Mouse (Mus musculus): Measurements from ENCODE around the gene Eif4ebp2. TPM values are rescaled to one million over a fixed set of nuclear protein-coding genes. Genes with fewer than 3 reads are reported as not detected.
A peak's percentile ranks its signal among the peaks of the same experiment; 100 is the strongest.

Gene Eif4ebp2
- polyA plus RNA-seq, 1 experiment from 2014 or later = 46.9 TPM

GRCm38 (mm10) chr10:61451463-61451930 is 964 bp downstream of the Eif4ebp2 start:
- Histone ChIP-seq H3K27ac (replicated peaks; ENCODE audit: low read depth, low read length) (peak overlapping the region; percentile 82; the same call in 1 of the 2 replicates), H3K36me3 (ENCODE audit: control insufficient read depth, insufficient read depth, low read length) (peaks cover 12% of the 10 kb centered on the region), H3K4me2 (ENCODE audit: low read depth, low read length) (peak overlapping the region; percentile 71), H3K4me1 (ENCODE audit: control insufficient read depth, insufficient read depth, low read length) (peaks cover 12% of the 10 kb centered on the region; the same call in 1 of the 2 replicates), H3K9me3 (ENCODE audit: control insufficient read depth, low read length) (no peaks in the 10 kb centered on the region), H3K4me3 (ENCODE audit: low read depth, low read length) (peak overlapping the region; percentile 96), H3K9ac (ENCODE audit: low read depth, low read length) (peak overlapping the region; percentile 89), H3K27me3 (replicated peaks; ENCODE audit: control insufficient read depth, insufficient read depth, low read length) (no peaks in the 10 kb centered on the region)
- WGBS = 3% methylated on average over 8 of the region's 8 CpGs
- peak; percentile 47 for DNase-seq (ENCODE audit: low spot score)
- no peak for ATAC-seq (ENCODE audit: low read depth)

- no peak overlapping the region for H3K27ac ChIP-seq (replicated peaks; ENCODE audit: low read depth, low read length)
- no peak overlapping the region for H3K4me2 ChIP-seq (ENCODE audit: low read depth, low read length)
- H3K4me3 ChIP-seq (ENCODE audit: low read depth, low read length) = no peak overlapping the region
- no peaks in the 10 kb centered on the region for H3K9me3 ChIP-seq (ENCODE audit: control insufficient read depth, low read length)
- H3K27me3 ChIP-seq (replicated peaks; ENCODE audit: control insufficient read depth, insufficient read depth, low read length) = no peaks in the 10 kb centered on the region
- no peak for ATAC-seq (ENCODE audit: low read depth)
- 80% methylated on average over 3 of the region's 3 CpGs for WGBS
- H3K9ac ChIP-seq (ENCODE audit: low read depth, low read length) = no peak overlapping the region
- peaks cover 12% of the 10 kb centered on the region for H3K36me3 ChIP-seq (ENCODE audit: control insufficient read depth, insufficient read depth, low read length)
- no peak for DNase-seq (ENCODE audit: low spot score)
- H3K4me1 ChIP-seq (ENCODE audit: control insufficient read depth, insufficient read depth, low read length) = peaks cover 25% of the 10 kb centered on the region
Observed at GRCm38 (mm10) chr10:61448834-61449233, 3.6 kb downstream of the Eif4ebp2 start.

GRCm38 (mm10) chr10:61447581-61448353 is 4.7 kb downstream of the Eif4ebp2 start:
- Histone ChIP-seq H3K27me3 (replicated peaks; ENCODE audit: control insufficient read depth, insufficient read depth, low read length) (no peaks in the 10 kb centered on the region), H3K36me3 (ENCODE audit: control insufficient read depth, insufficient read depth, low read length) (peaks cover 12% of the 10 kb centered on the region), H3K4me1 (ENCODE audit: control insufficient read depth, insufficient read depth, low read length) (peaks cover 33% of the 10 kb centered on the region), H3K27ac (replicated peaks; ENCODE audit: low read depth, low read length) (no peak overlapping the region), H3K9me3 (ENCODE audit: control insufficient read depth, low read length) (no peaks in the 10 kb centered on the region), H3K9ac (ENCODE audit: low read depth, low read length) (no peak overlapping the region), H3K4me3 (ENCODE audit: low read depth, low read length) (no peak overlapping the region), H3K4me2 (ENCODE audit: low read depth, low read length) (no peak overlapping the region)
- DNase-seq (ENCODE audit: low spot score) = no peak
- WGBS = 70% methylated on average over 10 of the region's 10 CpGs
- ATAC-seq (ENCODE audit: low read depth) = no peak

- WGBS = 73% methylated on average over 3 of the region's 3 CpGs
- ATAC-seq (ENCODE audit: low read depth) = no peak
Observed at GRCm38 (mm10) chr10:61445016-61445415, 7.4 kb downstream of the Eif4ebp2 start.

GRCm38 (mm10) chr10:61443876-61444275 is 8.6 kb downstream of the Eif4ebp2 start:
- no peaks in the 10 kb centered on the region for H3K9me3 ChIP-seq (ENCODE audit: control insufficient read depth, low read length)
- peaks cover 33% of the 10 kb centered on the region for H3K4me1 ChIP-seq (ENCODE audit: control insufficient read depth, insufficient read depth, low read length)
- no peaks in the 10 kb centered on the region for H3K27me3 ChIP-seq (replicated peaks; ENCODE audit: control insufficient read depth, insufficient read depth, low read length)
- H3K36me3 ChIP-seq (ENCODE audit: control insufficient read depth, insufficient read depth, low read length) = peaks cover 5% of the 10 kb centered on the region
- no peak overlapping the region for H3K27ac ChIP-seq (replicated peaks; ENCODE audit: low read depth, low read length)
- H3K4me2 ChIP-seq (ENCODE audit: low read depth, low read length) = no peak overlapping the region
- DNase-seq (ENCODE audit: low spot score) (no peak), ATAC-seq (ENCODE audit: low read depth) (no peak)
- 39% methylated on average over 1 of the region's 1 CpGs for WGBS
- H3K4me3 ChIP-seq (ENCODE audit: low read depth, low read length) = no peak overlapping the region
- no peak overlapping the region; the same call in 1 of the 2 replicates for H3K9ac ChIP-seq (ENCODE audit: low read depth, low read length)

More at GRCm38 (mm10) chr10:61445016-61445415, 7.4 kb downstream of the Eif4ebp2 start:
- Histone ChIP-seq H3K36me3 (ENCODE audit: control insufficient read depth, insufficient read depth, low read length) (peaks cover 9% of the 10 kb centered on the region), H3K4me2 (ENCODE audit: low read depth, low read length) (no peak overlapping the region), H3K27ac (replicated peaks; ENCODE audit: low read depth, low read length) (no peak overlapping the region), H3K27me3 (replicated peaks; ENCODE audit: control insufficient read depth, insufficient read depth, low read length) (no peaks in the 10 kb centered on the region), H3K4me1 (ENCODE audit: control insufficient read depth, insufficient read depth, low read length) (peaks cover 33% of the 10 kb centered on the region), H3K9ac (ENCODE audit: low read depth, low read length) (no peak overlapping the region), H3K4me3 (ENCODE audit: low read depth, low read length) (no peak overlapping the region), H3K9me3 (ENCODE audit: control insufficient read depth, low read length) (no peaks in the 10 kb centered on the region)
- DNase-seq (ENCODE audit: low spot score) = no peak

- Histone ChIP-seq H3K9me3 (ENCODE audit: control insufficient read depth, low read length) (no peaks in the 10 kb centered on the region), H3K4me1 (ENCODE audit: control insufficient read depth, insufficient read depth, low read length) (peaks cover 32% of the 10 kb centered on the region), H3K27me3 (replicated peaks; ENCODE audit: control insufficient read depth, insufficient read depth, low read length) (no peaks in the 10 kb centered on the region), H3K4me2 (ENCODE audit: low read depth, low read length) (no peak overlapping the region), H3K4me3 (ENCODE audit: low read depth, low read length) (no peak overlapping the region), H3K27ac (replicated peaks; ENCODE audit: low read depth, low read length) (no peak overlapping the region), H3K9ac (ENCODE audit: low read depth, low read length) (no peak overlapping the region; the same call in 1 of the 2 replicates), H3K36me3 (ENCODE audit: control insufficient read depth, insufficient read depth, low read length) (peaks cover 3% of the 10 kb centered on the region)
- WGBS = 30% methylated on average over 6 of the region's 6 CpGs
- DNase-seq (ENCODE audit: low spot score) (peak; percentile 48), ATAC-seq (ENCODE audit: low read depth) (peak; percentile 19; the same call in 1 of the 2 replicates)
Observed at GRCm38 (mm10) chr10:61443456-61443855, 9.0 kb downstream of the Eif4ebp2 start.

GRCm38 (mm10) chr10:61440202-61440800 is 12.2 kb downstream of the Eif4ebp2 start:
- ATAC-seq (ENCODE audit: low read depth) = no peak
- no peaks in the 10 kb centered on the region for H3K27me3 ChIP-seq (replicated peaks; ENCODE audit: control insufficient read depth, insufficient read depth, low read length)
- no peak overlapping the region for H3K4me2 ChIP-seq (ENCODE audit: low read depth, low read length)
- no peaks in the 10 kb centered on the region for H3K9me3 ChIP-seq (ENCODE audit: control insufficient read depth, low read length)
- WGBS = 80% methylated on average over 7 of the region's 7 CpGs
- no peak overlapping the region for H3K9ac ChIP-seq (ENCODE audit: low read depth, low read length)
- DNase-seq (ENCODE audit: low spot score) = no peak
- no peak overlapping the region for H3K4me3 ChIP-seq (ENCODE audit: low read depth, low read length)
- H3K36me3 ChIP-seq (ENCODE audit: control insufficient read depth, insufficient read depth, low read length) = peaks cover 7% of the 10 kb centered on the region; the same call in 1 of the 2 replicates
- H3K27ac ChIP-seq (replicated peaks; ENCODE audit: low read depth, low read length) = no peak overlapping the region
- H3K4me1 ChIP-seq (ENCODE audit: control insufficient read depth, insufficient read depth, low read length) = peaks cover 20% of the 10 kb centered on the region

GRCm38 (mm10) chr10:61431375-61431774 is 21.1 kb downstream of the Eif4ebp2 start:
- no peak overlapping the region for H3K4me2 ChIP-seq (ENCODE audit: low read depth, low read length)
- H3K4me1 ChIP-seq (ENCODE audit: control insufficient read depth, insufficient read depth, low read length) = no peaks in the 10 kb centered on the region
- WGBS = 91% methylated on average over 9 of the region's 9 CpGs
- no peaks in the 10 kb centered on the region for H3K9me3 ChIP-seq (ENCODE audit: control insufficient read depth, low read length)
- ATAC-seq (ENCODE audit: low read depth) (no peak), DNase-seq (ENCODE audit: low spot score) (no peak)
- H3K4me3 ChIP-seq (ENCODE audit: low read depth, low read length) = no peak overlapping the region
- no peak overlapping the region for H3K27ac ChIP-seq (replicated peaks; ENCODE audit: low read depth, low read length)
- H3K36me3 ChIP-seq (ENCODE audit: control insufficient read depth, insufficient read depth, low read length) = peaks cover 67% of the 10 kb centered on the region
- H3K27me3 ChIP-seq (replicated peaks; ENCODE audit: control insufficient read depth, insufficient read depth, low read length) = no peaks in the 10 kb centered on the region
- no peak overlapping the region for H3K9ac ChIP-seq (ENCODE audit: low read depth, low read length)
